Mouse (Mus musculus): Measurements from ENCODE around the gene Imp4. TPM values are rescaled to one million over a fixed set of nuclear protein-coding genes. Genes with fewer than 3 reads are reported as not detected.

Gene Imp4
- total RNA-seq (2023) = 10 to 100 TPM; 61.2 to 64.9 TPM

DNA sequence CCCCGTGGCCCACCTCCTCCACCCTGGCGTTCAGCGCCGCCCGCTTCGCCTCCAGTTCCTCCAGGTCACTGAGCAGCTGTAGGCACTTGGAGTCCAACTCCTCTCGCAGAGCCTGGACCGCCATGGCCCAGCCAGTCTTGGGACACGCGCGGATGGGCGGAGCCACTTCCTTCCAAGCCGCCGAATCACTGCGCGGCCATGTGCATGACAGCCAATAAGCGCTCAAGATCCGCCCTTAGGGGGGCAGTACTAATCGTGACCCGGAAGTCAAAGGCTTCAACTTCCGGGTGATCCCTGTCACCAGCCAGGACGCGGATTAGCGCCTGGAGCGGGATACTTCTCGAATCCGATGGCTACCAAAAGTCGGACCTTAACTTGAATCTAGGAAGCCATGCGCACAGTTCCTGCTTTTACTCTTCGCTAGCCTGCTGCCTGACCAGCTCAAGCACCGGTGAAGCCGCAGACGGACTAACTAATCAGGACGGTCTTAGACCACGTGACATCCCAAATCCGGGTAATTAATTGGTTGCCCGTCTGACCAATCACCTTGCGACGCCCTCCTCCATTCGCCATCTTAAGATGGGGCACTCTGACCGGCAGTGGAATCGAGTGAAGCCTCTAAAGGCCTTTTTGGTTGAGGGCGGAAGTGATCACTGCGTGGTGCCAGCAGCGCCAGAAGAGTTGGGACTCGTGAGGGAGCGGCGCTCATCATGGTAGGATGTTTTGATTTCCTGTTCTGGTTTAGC, at the start of gene Imp4, which contains the start of gene Ccdc115:
Gene Imp4 (plus strand): TSS at position 637 of the 746 bp plus-strand sequence.
Gene Ccdc115 (minus strand): TSS at position 458 of the 746 bp plus-strand sequence.

DNA sequence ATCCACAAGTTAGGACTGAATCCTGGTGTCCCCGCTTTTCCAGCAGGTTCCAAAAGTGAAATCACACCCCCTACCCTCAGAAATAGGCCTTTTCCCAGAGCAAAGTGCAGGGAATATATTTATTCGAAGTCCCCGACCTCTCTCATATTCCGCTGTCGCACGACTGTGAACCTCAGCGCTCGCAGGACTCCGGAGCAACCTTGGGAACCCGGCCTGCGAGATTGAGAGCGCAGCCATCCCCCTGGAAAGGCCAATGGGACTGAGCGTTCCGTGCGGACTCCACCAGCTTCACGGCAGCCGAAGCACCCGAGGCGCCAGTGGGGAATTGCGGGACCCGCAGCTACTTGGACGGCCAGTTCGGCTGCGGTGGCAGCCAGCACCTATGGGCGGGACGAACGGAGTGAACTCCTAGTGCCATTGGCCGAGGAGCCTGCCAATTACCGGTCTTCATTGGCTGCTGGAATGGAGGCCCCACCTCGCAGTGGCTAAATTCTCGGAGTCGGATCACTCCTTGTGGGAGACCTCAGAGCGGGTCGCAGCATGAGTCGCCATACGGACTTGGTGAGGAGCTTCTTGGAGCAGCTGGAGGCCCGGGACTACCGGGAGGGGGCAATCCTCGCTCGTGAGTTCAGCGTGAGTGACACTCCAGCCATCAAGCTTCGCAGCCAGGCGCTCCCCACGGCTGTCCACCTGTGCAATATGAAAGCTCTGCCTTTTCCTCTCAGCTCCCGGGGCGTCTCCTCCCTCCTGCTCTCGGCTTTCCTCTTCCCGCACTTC, 19.8 kb downstream of the Imp4 start, which contains the start of gene Ptpn18:
Gene Ptpn18 (plus strand): TSS at position 479 of the 777 bp plus-strand sequence.

Other genes starting within 250 kb of the Imp4 start
- 10 to 100 TPM; 22.0 to 23.7 TPM for gene Ccdc115, start 179 bp upstream of the Imp4 start, total RNA-seq (2023)
- 100 to 1,000 TPM; 114 to 135 TPM for gene Ptpn18, start 19.9 kb downstream of the Imp4 start, total RNA-seq (2023)
- gene Prss39, start 58.6 kb downstream of the Imp4 start, total RNA-seq (2023) = 1 to 10 TPM in 1 of 2 experiments, under 1 TPM in 1; 0.52 to 1.4 TPM
- not detected for gene Cfc1, start 95.8 kb downstream of the Imp4 start, total RNA-seq (2023)
- not detected for gene Prss40, start 121.1 kb downstream of the Imp4 start, total RNA-seq (2023)
- not detected for gene Amer3, start 139.8 kb downstream of the Imp4 start, total RNA-seq (2023)

Measured in monocyte, adult 59 days (primary cell).